Mouse (Mus musculus): ENCODE results near the gene Gm20388. TPM values are rescaled to one million over a fixed set of nuclear protein-coding genes. Genes with fewer than 3 reads are reported as not detected.

Gene Gm20388
- total RNA-seq, 1 experiment, result 27.0 TPM

DNA sequence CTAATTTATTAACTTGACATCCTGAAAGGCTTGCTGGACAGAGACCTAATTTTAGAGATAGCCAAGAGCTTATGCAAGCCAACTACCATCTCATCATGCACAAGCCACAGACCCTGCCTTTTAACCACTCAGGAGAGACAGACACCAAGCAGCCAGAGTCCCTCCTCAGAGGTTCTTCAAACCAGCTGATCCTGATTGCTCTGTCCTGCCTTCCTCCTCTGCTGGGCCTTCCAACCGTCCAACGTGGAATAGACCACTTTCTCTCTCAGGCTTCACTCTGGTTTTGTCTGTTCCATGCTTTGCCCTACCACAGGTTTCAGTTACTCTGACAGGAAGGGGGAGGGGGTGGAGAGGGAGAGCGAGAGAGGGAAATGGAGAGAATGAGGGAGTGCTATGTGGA is 3006.1 kb downstream of the Gm20388 start:
- peaks cover 19% of the 10 kb centered on the region for H3K36me3 ChIP-seq (ENCODE audit: control insufficient read depth, insufficient read depth, low read length, poor library complexity, severe bottlenecking)
- TF ChIP-seq ZNF384 (IDR thresholded peaks at IDR 0.05; ENCODE audit: low read depth, low read length) (no peak), HCFC1 (IDR thresholded peaks at IDR 0.05; ENCODE audit: borderline replicate concordance, insufficient read depth, low read length) (no peak), ZC3H11A (IDR thresholded peaks at IDR 0.05; ENCODE audit: borderline replicate concordance, low read depth, low read length) (no peak), CHD2 (IDR thresholded peaks at IDR 0.05; ENCODE audit: low read depth, low read length) (no peak), MAFK (IDR thresholded peaks at IDR 0.05; ENCODE audit: insufficient read depth, low read depth, low read length) (no peak)
- peaks cover 0 to 8% of the 10 kb centered on the region in 2 experiments; a peak in 2 of 4 replicates for H3K4me1 ChIP-seq (ENCODE audit: control insufficient read depth in 2 of 2, insufficient read depth in 2 of 2, low read length in 2 of 2, poor library complexity in 1 of 2)
- no peaks in the 10 kb centered on the region for H3K9me3 ChIP-seq (ENCODE audit: control insufficient read depth, insufficient read depth, low read depth, low read length)
- no peak overlapping the region for H3K4me3 ChIP-seq (ENCODE audit: insufficient read depth in 1 of 2, low read depth in 1 of 2, low read length in 2 of 2, poor library complexity in 1 of 2, severe bottlenecking in 1 of 2)
- H3K27ac ChIP-seq (ENCODE audit: insufficient read depth, low read depth, low read length, poor library complexity, severe bottlenecking), result no peak overlapping the region
- H3K9ac ChIP-seq (ENCODE audit: insufficient read depth, low read depth, low read length, poor library complexity, severe bottlenecking), result no peak overlapping the region
- in situ Hi-C loops (cut with MboI; ENCODE audit: low sequenced_read_pairs in 2 of 2, unreplicated experiment in 2 of 2), result no loop called here
- no peak for DNase-seq (ENCODE audit: low read depth, low spot score)

DNA sequence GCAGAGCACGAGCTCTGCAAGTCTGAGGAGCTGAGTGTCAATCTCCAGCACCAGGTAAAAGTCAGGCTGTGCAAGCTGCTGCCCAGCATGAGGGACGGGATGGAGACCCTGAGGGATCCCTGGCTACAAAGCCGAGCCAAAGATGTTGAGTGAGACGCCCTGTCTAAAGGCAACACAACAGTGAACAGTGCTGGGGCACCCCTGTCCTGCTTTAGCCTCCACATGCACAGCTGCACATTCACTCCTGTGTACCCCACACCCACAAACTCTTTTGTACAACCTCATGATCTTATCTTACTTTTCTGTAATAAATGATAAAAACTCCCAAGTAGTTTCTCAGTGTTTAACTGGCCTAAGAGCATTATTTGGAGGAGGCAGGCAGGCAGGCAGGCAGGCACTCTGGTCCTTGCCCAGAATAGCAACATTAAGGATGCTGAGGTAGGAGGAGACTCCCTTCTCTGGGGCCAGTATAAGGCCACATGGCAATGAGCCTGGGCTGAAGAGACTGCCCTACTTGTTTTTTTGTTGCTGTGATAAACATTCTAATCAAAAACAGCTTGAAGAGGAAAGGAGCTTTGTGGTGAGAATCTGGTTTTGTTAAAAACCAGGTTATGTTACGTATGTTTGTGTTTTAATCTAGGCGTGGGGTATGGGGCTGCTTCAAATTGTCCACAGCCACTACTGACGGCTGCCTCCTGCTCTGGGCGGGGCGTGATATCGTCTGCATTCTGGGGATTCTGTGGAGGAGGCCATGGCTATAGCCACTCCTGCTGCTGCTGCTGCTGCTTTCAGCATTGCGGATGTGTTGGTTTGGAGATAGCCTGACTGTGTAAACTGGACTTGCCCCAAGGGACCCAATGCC is 3007.1 kb downstream of the Gm20388 start:
- peaks cover 0 to 8% of the 10 kb centered on the region in 2 experiments; a peak in 2 of 4 replicates for H3K4me1 ChIP-seq (ENCODE audit: control insufficient read depth in 2 of 2, insufficient read depth in 2 of 2, low read length in 2 of 2, poor library complexity in 1 of 2)
- no peak overlapping the region for H3K9ac ChIP-seq (ENCODE audit: insufficient read depth, low read depth, low read length, poor library complexity, severe bottlenecking)
- peaks cover 14% of the 10 kb centered on the region; the same call in 1 of the 2 replicates for H3K36me3 ChIP-seq (ENCODE audit: control insufficient read depth, insufficient read depth, low read length, poor library complexity, severe bottlenecking)
- no peak overlapping the region for H3K4me3 ChIP-seq (ENCODE audit: insufficient read depth in 1 of 2, low read depth in 1 of 2, low read length in 2 of 2, poor library complexity in 1 of 2, severe bottlenecking in 1 of 2)
- H3K9me3 ChIP-seq (ENCODE audit: control insufficient read depth, insufficient read depth, low read depth, low read length), result no peaks in the 10 kb centered on the region
- DNase-seq (ENCODE audit: low read depth, low spot score), result no peak
- in situ Hi-C loops (cut with MboI; ENCODE audit: low sequenced_read_pairs in 2 of 2, unreplicated experiment in 2 of 2), result no loop called here
- no peak overlapping the region for H3K27ac ChIP-seq (ENCODE audit: insufficient read depth, low read depth, low read length, poor library complexity, severe bottlenecking)
- TF ChIP-seq ZNF384 (IDR thresholded peaks at IDR 0.05; ENCODE audit: low read depth, low read length), result no peak
- TF ChIP-seq CHD2 (IDR thresholded peaks at IDR 0.05; ENCODE audit: low read depth, low read length), result no peak
- no peak for TF ChIP-seq HCFC1 (IDR thresholded peaks at IDR 0.05; ENCODE audit: borderline replicate concordance, insufficient read depth, low read length)
- no peak for TF ChIP-seq ZC3H11A (IDR thresholded peaks at IDR 0.05; ENCODE audit: borderline replicate concordance, low read depth, low read length)
- no peak for TF ChIP-seq MAFK (IDR thresholded peaks at IDR 0.05; ENCODE audit: insufficient read depth, low read depth, low read length)

- H3K9ac ChIP-seq (ENCODE audit: insufficient read depth, low read depth, low read length, poor library complexity, severe bottlenecking), result no peak overlapping the region
- in situ Hi-C loops (cut with MboI; ENCODE audit: low sequenced_read_pairs in 2 of 2, unreplicated experiment in 2 of 2), result no loop called here
- DNase-seq (ENCODE audit: low read depth, low spot score), result no peak
- peaks cover 0 to 8% of the 10 kb centered on the region in 2 experiments; a peak in 2 of 4 replicates for H3K4me1 ChIP-seq (ENCODE audit: control insufficient read depth in 2 of 2, insufficient read depth in 2 of 2, low read length in 2 of 2, poor library complexity in 1 of 2)
- TF ChIP-seq ZNF384 (IDR thresholded peaks at IDR 0.05; ENCODE audit: low read depth, low read length), result no peak
- no peak for TF ChIP-seq HCFC1 (IDR thresholded peaks at IDR 0.05; ENCODE audit: borderline replicate concordance, insufficient read depth, low read length)
- no peak for TF ChIP-seq ZC3H11A (IDR thresholded peaks at IDR 0.05; ENCODE audit: borderline replicate concordance, low read depth, low read length)
- no peak for TF ChIP-seq MAFK (IDR thresholded peaks at IDR 0.05; ENCODE audit: insufficient read depth, low read depth, low read length)
- peaks cover 12% of the 10 kb centered on the region; the same call in 1 of the 2 replicates for H3K36me3 ChIP-seq (ENCODE audit: control insufficient read depth, insufficient read depth, low read length, poor library complexity, severe bottlenecking)
- H3K9me3 ChIP-seq (ENCODE audit: control insufficient read depth, insufficient read depth, low read depth, low read length), result no peaks in the 10 kb centered on the region
- H3K27ac ChIP-seq (ENCODE audit: insufficient read depth, low read depth, low read length, poor library complexity, severe bottlenecking), result no peak overlapping the region
- no peak overlapping the region for H3K4me3 ChIP-seq (ENCODE audit: insufficient read depth in 1 of 2, low read depth in 1 of 2, low read length in 2 of 2, poor library complexity in 1 of 2, severe bottlenecking in 1 of 2)
Measured at GRCm38 (mm10) chr8:122918438-122919107, 3007.9 kb downstream of the Gm20388 start.

DNA sequence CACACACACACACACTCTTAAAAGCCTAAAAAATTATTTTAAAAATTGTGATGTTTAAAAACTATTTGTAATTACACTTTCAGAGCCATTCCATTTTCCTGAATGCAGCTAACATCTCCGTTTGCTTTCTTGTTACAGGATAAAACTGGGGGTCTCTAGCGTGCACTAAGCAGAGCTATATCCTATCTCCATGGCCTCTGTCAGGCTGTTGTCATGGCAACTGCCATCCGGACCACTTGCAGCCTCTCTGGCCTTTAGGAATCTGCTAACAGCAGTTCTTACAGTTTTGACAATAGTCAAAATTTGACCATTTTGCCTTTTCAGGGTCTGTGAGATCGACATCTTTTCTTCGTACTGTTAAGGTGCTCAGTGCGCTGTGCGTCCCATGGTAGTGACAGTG is 3010.2 kb downstream of the Gm20388 start:
- H3K36me3 ChIP-seq (ENCODE audit: control insufficient read depth, insufficient read depth, low read length, poor library complexity, severe bottlenecking), result peaks cover 3% of the 10 kb centered on the region; the same call in 1 of the 2 replicates
- no peak for DNase-seq (ENCODE audit: low read depth, low spot score)

More for the DNA sequence above, 3010.2 kb downstream of the Gm20388 start:
- in situ Hi-C loops (cut with MboI; ENCODE audit: low sequenced_read_pairs in 2 of 2, unreplicated experiment in 2 of 2), result no loop called here
- no peak overlapping the region for H3K4me3 ChIP-seq (ENCODE audit: insufficient read depth in 1 of 2, low read depth in 1 of 2, low read length in 2 of 2, poor library complexity in 1 of 2, severe bottlenecking in 1 of 2)
- H3K27ac ChIP-seq (ENCODE audit: insufficient read depth, low read depth, low read length, poor library complexity, severe bottlenecking), result no peak overlapping the region
- H3K4me1 ChIP-seq (ENCODE audit: control insufficient read depth in 2 of 2, insufficient read depth in 2 of 2, low read length in 2 of 2, poor library complexity in 1 of 2), result peaks cover 0 to 12% of the 10 kb centered on the region in 2 experiments; a peak in 2 of 4 replicates
- H3K9ac ChIP-seq (ENCODE audit: insufficient read depth, low read depth, low read length, poor library complexity, severe bottlenecking), result no peak overlapping the region
- H3K9me3 ChIP-seq (ENCODE audit: control insufficient read depth, insufficient read depth, low read depth, low read length), result no peaks in the 10 kb centered on the region
- TF ChIP-seq MAFK (IDR thresholded peaks at IDR 0.05; ENCODE audit: insufficient read depth, low read depth, low read length) (no peak), HCFC1 (IDR thresholded peaks at IDR 0.05; ENCODE audit: borderline replicate concordance, insufficient read depth, low read length) (no peak), CHD2 (IDR thresholded peaks at IDR 0.05; ENCODE audit: low read depth, low read length) (no peak), ZNF384 (IDR thresholded peaks at IDR 0.05; ENCODE audit: low read depth, low read length) (no peak), ZC3H11A (IDR thresholded peaks at IDR 0.05; ENCODE audit: borderline replicate concordance, low read depth, low read length) (no peak)
